Mouse (Mus musculus) left cerebral cortex, adult 18-20 months (tissue): ENCODE measurements around the gene Supv3l1. TPM values are rescaled to one million over a fixed set of nuclear protein-coding genes. Genes with fewer than 3 reads are reported as not detected.
A peak's percentile ranks its signal among the peaks of the same experiment; 100 is the strongest.
"Not testable (repeated sequence)": the region's sequence is repeated elsewhere in the genome, so short reads cannot be mapped to it uniquely, and the experiment has no call there.

Experiments
- DNase-seq, 2 experiments: peaks; one replicate each; pipeline ENCODE4 v3.0.0; 2021 to 2022; ENCODE audit warnings: low spot score in 2 of 2, mixed read lengths in 1 of 2
- long read RNA-seq, 2 experiments: library from polyadenylated mRNA; stranded (forward); transcript quantifications; one replicate each; pipeline ENCODE4 v2.0.0; 2021
- total RNA-seq, 2 experiments: library from RNA; stranded (reverse); gene quantifications; 2 replicates each; pipeline ENCODE4 v1.2.3; 2021

The Supv3l1 gene
- total RNA-seq: 10 to 100 TPM; 22.0 to 23.7 TPM
- long read RNA-seq, experiment 1, transcript Supv3l1-201 (15 exons, 2,604 nt): major isoform, 11 of 17 reads
- long read RNA-seq, experiment 1, partial matches to known transcripts: 1 of 17 reads
- long read RNA-seq, experiment 1, other reads (novel, unspliced or antisense): 5 of 17 reads
- long read RNA-seq, experiment 2, transcript Supv3l1-201 (15 exons, 2,604 nt): major isoform, 16 of 20 reads
- long read RNA-seq, experiment 2, partial matches to known transcripts: 2 of 20 reads
- long read RNA-seq, experiment 2, other reads (novel, unspliced or antisense): 2 of 20 reads

GRCm38 (mm10) chr10:62449364-62450279 lies at the start of gene Supv3l1, which contains the start of gene 4930507D05Rik:
Gene Supv3l1, minus strand, starts transcription at chr10:62449738.
Gene 4930507D05Rik, plus strand, starts transcription at chr10:62449489.
- DNase-seq: peak; percentile 89 to 90

- DNase-seq: not testable (repeated sequence)
Observed at GRCm38 (mm10) chr10:62491681-62492080, 42.1 kb upstream of the Supv3l1 start.

- DNase-seq: peak; percentile 27 to 42
Observed at GRCm38 (mm10) chr10:62488266-62488665, 38.7 kb upstream of the Supv3l1 start.

DNA sequence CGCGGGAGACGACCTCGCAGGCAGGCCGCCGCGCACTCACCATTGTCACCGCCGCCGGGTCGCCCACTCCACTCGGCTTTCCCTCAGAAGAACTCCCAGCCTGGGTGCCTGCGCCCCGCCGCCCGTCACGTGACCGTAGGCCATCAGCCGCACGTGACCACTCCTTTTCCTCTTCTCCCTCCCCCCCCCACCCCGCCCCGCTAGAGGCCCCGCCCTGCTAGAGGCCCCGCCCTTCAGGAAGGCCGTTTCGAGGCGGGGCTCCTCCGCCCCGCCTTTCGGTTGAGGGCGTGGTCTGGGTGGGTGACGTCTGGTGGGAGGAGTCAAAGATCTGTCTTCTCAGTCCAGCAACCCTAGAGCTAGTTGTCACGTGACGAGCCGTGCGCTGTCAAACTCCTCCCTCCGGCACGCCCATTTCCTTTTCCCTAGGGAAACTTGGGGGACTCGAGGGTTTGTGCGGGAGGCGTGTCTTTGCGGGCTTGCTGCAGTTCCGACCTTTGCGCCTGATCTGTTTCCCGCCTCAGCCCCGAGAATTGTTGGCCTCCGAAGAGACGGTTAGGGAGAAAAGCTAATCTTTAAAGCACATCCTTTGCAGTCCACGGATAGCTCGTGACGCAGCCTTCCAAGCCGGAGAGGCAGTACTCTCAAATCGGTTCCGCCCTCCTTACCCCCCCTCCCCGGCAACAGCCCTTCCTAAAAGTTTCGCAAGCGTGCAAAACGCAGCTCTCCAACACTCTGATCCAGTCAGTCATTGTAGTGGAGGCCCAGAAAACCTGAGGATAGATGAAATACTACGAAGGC lies 37.3 kb upstream of the Supv3l1 start, which contains the start of gene Vps26a:
TSS of gene Vps26a (minus strand) at position 188 of the 798 bp plus-strand sequence.
- DNase-seq: peak; percentile 97 to 98

DNA sequence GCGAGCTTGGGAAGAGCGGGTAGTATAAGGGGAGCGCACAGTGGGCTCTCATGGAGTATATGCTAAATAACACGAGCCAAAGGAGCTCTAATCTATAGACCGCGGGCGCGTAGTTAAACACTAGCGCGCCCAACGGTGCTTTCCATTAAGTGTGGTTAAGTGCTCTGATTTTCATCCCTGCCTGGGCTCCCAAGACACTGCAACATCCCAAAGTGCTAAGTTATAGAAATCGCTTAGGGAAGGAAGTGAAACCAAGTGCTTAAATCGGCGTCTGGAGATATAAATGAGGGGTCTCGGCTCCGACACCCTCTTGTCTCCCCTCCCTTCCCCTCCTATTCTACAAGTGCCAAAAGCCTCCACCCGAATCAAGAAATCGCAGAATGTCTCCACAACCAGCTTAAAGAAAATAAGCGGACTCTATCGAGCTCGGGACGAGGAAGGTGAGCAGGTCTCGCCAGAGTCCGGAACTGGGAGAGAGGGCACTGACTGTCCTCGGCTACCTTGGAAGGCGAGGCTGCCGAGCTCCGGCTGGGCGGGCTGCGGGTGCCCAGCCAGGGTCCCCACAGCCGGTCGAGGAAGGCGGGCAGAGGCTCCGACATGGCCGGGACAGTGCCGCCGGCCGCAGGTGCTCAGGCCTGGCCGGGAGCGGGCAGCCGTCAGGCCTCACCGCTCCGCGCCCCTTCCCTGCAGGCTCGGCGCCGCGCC lies 36.5 kb upstream of the Supv3l1 start:
- DNase-seq: peak in 1 of 2 experiments; percentile 3

- DNase-seq: no peak
Observed at GRCm38 (mm10) chr10:62481108-62481852, 31.7 kb upstream of the Supv3l1 start.

DNA sequence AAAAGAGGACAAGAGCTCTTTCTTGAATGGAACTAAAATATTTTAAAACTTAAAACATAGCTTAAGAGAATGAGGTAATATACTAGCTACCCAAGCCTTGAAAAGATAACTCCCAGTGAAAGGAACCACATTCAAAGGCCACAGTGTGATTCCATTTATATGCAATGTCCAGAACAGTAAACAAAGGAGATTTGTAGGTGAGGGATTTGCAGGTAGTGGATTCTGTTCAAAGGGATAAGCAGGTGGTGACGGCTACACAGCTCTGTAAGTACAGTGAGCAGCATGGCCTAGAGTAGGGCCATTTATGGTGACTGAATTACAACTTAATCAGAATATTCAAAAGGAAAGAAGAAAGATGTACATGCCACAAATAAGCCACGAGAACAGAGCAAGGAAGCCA lies 27.4 kb upstream of the Supv3l1 start:
- DNase-seq: no peak

DNA sequence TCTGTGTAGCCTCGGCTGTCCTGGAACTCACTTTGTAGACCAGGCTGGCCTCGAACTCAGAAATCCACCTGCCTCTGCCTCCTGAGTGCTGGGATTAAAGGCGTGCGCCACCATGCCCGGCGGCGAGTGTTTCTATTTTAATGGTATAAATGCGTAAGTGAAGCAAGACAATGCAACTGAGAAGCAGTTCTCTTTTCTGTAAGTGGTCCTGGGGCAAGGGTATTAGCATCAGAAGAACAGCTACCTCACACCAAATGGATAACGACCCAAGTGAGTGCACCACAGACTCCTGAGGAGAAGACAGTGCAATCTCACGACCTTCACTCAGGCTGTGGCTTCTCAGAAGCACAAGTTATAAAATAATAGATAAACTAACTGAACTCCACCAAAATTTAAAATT lies 25.4 kb upstream of the Supv3l1 start:
- DNase-seq: no peak

DNA sequence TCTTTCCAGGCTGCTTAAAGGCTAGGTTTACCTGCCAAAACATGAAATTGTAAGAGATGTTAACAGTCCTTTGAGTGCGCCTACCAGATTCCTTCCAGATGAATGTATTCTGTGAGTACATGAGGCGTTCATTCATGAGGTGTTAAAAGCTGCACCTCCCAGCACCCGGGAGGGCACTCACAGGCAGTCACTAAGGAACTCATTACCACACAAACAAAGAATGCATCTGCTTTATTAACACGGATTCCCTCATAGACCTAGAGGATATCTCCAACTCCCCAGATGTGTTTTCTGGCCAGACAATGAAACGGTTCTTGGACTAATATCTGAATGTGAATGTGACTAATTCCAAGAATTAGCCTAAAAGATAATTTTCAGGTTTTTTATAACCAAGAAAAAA lies 21.6 kb upstream of the Supv3l1 start:
- no peak for DNase-seq

DNA sequence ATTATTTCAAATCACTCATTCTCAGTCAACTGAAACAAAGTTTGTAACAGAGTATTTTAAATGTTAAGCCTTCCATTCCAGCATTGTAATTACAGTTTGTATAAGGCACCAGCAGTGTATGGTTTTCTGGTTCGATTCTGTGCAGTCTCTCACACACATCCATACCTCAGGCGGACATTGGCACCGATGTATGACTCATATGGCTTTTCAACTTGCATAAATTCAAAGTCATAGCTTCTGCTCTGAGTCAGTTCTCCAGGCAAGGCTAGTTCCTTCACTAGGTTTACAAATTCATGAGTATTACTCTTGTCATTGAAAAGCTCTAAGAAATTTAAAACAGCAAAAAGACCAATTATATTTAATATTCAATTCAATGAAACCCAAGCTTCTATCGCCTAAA lies 20.2 kb upstream of the Supv3l1 start:
- no peak for DNase-seq

DNA sequence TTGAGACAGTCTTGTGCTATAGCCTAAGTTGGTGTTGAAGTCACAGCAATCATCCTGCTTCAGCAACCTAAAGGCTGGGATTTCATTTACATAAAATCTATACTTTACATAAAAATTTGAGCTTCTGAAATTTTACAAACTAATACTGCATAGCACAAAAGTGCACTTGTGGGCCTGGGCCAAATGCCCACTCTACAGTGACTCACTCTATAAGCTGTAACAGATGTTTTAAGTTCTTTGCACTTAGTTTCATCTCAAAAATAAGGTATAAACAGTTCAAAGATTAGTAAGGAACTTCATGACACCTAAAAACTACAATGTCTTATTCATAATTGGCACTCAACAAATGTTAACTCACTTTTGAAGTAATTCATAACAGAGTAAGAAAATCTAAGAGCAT lies 11.8 kb upstream of the Supv3l1 start:
- DNase-seq: no peak

DNA sequence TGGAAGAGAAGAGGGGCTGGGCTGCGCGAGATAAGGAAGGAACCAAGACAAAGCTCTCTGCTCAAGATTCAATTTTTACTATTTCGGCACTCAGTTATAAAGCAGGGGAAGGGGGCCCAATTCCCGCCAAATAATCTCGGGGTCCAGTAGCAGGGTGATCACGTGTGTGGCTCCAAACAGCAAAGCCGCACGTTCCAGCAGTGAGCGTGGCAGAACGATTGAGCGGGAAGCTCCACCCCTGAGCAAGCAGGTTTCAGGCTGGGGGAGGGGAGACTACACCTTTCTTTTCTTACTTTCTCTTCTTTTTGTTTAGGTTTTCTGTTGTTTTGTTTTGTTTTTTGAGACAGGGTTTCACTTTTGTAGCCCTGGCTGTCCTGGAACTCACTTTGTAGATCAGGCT lies 2.5 kb upstream of the Supv3l1 start:
- DNase-seq: not testable (repeated sequence)

- no peak for DNase-seq
Observed at GRCm38 (mm10) chr10:62450280-62450640, 722 bp upstream of the Supv3l1 start.

- no peak for DNase-seq
Observed at GRCm38 (mm10) chr10:62430427-62430826, 19.1 kb downstream of the Supv3l1 start.

GRCm38 (mm10) chr10:62425081-62425871 lies 24.3 kb downstream of the Supv3l1 start:
- DNase-seq: no peak

DNA sequence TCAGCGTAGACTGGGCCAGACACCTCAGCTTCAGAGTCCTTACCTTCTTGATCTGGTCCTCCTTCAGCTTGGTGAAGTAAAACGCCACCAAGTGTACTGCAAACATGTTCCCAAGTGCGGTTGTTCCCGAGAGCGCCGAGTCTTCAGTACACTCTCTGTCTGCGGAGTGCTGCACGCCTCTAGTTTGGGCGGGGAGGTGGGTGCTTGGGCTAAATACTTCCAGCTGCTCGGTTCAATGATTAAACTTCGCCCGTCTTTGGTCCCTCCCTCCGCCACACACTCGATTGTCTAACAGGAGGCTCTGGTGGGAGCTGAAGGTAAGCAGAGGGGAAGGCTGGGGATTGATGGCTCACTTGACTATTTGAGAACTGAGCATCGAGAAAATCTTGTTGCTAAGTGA lies 27.3 kb downstream of the Supv3l1 start, which contains the start of gene Hkdc1:
TSS of gene Hkdc1 (minus strand) at position 237 of the 400 bp plus-strand sequence.
- DNase-seq: no peak

- no peak for DNase-seq
Observed at GRCm38 (mm10) chr10:62421127-62421526, 28.4 kb downstream of the Supv3l1 start.

DNA sequence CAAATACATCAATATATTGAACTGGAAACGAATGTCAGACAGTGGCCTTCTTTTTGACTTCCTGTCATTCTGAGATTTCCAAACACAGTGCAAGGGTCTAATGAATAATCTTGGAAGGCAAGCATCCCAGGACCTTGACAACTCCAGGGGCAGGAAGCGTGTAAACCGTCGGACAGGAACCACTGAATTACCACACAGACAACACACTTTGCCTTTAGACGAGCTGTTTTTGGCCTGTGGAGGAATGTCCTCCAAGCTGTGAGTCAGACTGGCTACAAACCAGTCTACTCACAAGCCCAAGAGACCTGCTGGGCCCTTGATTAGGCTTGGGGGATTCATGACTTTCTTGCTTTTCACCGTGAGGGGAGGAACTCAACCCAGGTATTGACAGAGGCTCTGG lies 29.1 kb downstream of the Supv3l1 start:
- DNase-seq: no peak

DNA sequence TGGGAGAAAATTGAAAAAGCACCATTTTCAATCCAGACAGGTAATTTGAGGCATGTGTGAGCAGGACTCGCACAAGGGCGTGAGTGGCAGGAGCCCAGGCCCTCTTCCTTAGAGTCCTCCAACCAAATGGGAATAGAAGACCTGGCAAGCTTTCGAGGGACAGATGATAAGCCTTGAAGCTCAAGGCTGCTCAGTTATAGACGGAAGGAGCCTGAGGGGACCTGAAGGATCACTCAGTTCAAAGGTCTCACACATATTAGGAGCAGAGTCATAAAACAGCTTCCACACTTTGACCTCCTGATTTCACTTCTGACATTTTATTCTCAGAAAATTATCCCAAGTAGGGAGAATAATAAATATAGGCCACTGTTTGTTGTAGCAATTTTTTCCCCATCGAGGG lies 30.1 kb downstream of the Supv3l1 start:
- DNase-seq: no peak
